Mouse (Mus musculus): ENCODE data around the gene Triml1. TPM values are rescaled to one million over a fixed set of nuclear protein-coding genes. Genes with fewer than 3 reads are reported as not detected.

The Triml1 gene
- polyA plus RNA-seq, 1 experiment from 2014 or later: not detected

- Histone ChIP-seq H3K27ac (ENCODE audit: low read depth, low read length) (no peak overlapping the region), H3K27me3 (ENCODE audit: control insufficient read depth, insufficient read depth, low read length) (no peaks in the 10 kb centered on the region), H3K36me3 (ENCODE audit: control insufficient read depth, insufficient read depth, low read length) (no peaks in the 10 kb centered on the region), H3K4me2 (ENCODE audit: low read depth, low read length) (no peak overlapping the region), H3K4me3 (ENCODE audit: low read depth, low read length) (no peak overlapping the region), H3K9ac (replicated peaks; ENCODE audit: low read depth, low read length) (no peak overlapping the region), H3K4me1 (ENCODE audit: control insufficient read depth, insufficient read depth, low read length) (no peaks in the 10 kb centered on the region), H3K9me3 (ENCODE audit: control insufficient read depth, low read length) (no peaks in the 10 kb centered on the region)
- ATAC-seq (ENCODE audit: low read depth): no peak
- WGBS: 87% methylated on average over 11 of the region's 11 CpGs
These were observed 22.0 kb upstream of the Triml1 start for GRCm38 (mm10) chr8:43163255-43163654.

- ATAC-seq (ENCODE audit: low read depth): no peak
- H3K27me3 ChIP-seq (ENCODE audit: control insufficient read depth, insufficient read depth, low read length): no peaks in the 10 kb centered on the region
- WGBS: 90% methylated on average over 9 of the region's 9 CpGs
- no peak overlapping the region for H3K4me2 ChIP-seq (ENCODE audit: low read depth, low read length)
- H3K9ac ChIP-seq (replicated peaks; ENCODE audit: low read depth, low read length): no peak overlapping the region
- no peaks in the 10 kb centered on the region for H3K9me3 ChIP-seq (ENCODE audit: control insufficient read depth, low read length)
- H3K36me3 ChIP-seq (ENCODE audit: control insufficient read depth, insufficient read depth, low read length): no peaks in the 10 kb centered on the region
- H3K4me3 ChIP-seq (ENCODE audit: low read depth, low read length): no peak overlapping the region
- H3K4me1 ChIP-seq (ENCODE audit: control insufficient read depth, insufficient read depth, low read length): no peaks in the 10 kb centered on the region
- no peak overlapping the region for H3K27ac ChIP-seq (ENCODE audit: low read depth, low read length)
These were observed 8.0 kb upstream of the Triml1 start for GRCm38 (mm10) chr8:43149307-43149706.

DNA sequence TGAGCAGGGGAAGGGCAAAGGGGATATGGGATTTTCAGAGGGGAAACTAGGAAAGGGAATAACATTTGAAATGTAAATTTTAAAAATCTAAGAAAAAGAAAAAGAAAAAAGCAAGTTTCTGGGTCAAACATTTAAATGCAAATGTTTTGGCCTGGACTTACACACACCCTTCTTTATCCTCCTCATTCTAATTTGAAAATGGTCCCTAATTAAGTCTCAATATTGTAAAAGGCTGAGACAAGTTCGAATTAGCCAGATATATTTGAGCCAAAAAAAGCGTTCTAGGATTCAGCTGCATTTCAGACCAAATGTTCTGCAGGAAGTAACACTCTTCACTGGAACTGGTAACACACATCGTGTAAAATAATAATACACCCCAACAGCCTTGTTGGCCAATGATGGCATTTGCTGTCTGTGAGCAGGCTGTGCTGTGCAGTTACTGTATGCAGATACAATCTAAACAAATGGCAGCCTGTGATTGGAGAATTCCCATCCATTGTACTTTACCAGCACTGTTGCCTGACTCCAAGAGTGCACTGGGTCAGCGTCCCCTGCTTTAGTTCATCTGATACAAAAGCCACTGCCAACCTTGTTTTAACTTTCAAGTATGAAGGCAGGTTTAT, 30.0 kb downstream of the Triml1 start:
- no peak for ATAC-seq (ENCODE audit: low read depth)
- Histone ChIP-seq H3K4me1 (ENCODE audit: control insufficient read depth, insufficient read depth, low read length) (no peaks in the 10 kb centered on the region), H3K4me2 (ENCODE audit: low read depth, low read length) (no peak overlapping the region), H3K4me3 (ENCODE audit: low read depth, low read length) (no peak overlapping the region), H3K9ac (replicated peaks; ENCODE audit: low read depth, low read length) (no peak overlapping the region), H3K9me3 (ENCODE audit: control insufficient read depth, low read length) (no peaks in the 10 kb centered on the region), H3K36me3 (ENCODE audit: control insufficient read depth, insufficient read depth, low read length) (no peaks in the 10 kb centered on the region), H3K27ac (ENCODE audit: low read depth, low read length) (no peak overlapping the region), H3K27me3 (ENCODE audit: control insufficient read depth, insufficient read depth, low read length) (no peaks in the 10 kb centered on the region)
- 87% methylated on average over 4 of the region's 4 CpGs for WGBS

Other genes starting within 250 kb of the Triml1 start
- gene Triml2, start 39.1 kb upstream of the Triml1 start, polyA plus RNA-seq (2014; fragmentation: Nextera tagmentation; extraction: Ambion mirVana): not detected in 2 replicates
- gene Zfp42, start 165.5 kb upstream of the Triml1 start, polyA plus RNA-seq (2014; fragmentation: Nextera tagmentation; extraction: Ambion mirVana): not detected in 2 replicates